Mouse (Mus musculus) lung, embryonic 15.5 days (tissue): ENCODE results near the gene Vdr. TPM values are rescaled to one million over a fixed set of nuclear protein-coding genes. Genes with fewer than 3 reads are reported as not detected.

Experiments
- ATAC-seq: fragments of 200-750 bp; cut with Nextera tagmentation; 2 replicates; pipeline ENCODE4 v1.8.0; 2017; ENCODE audit warnings: moderate number of reproducible peaks, borderline replicate concordance; ENCODE audit not compliant: low FRiP score, low TSS enrichment; ENCODE audit errors: extremely low read depth
- H3K27ac ChIP-seq: fragments of 300-500 bp; sonication (generic); 2 replicates; pipeline ENCODE4 v1.5.1; 2015; ENCODE audit warnings: moderate library complexity, mild to moderate bottlenecking, inconsistent platforms
- H3K27me3 ChIP-seq: fragments of 300-500 bp; sonication (generic); 2 replicates; pipeline ENCODE4 v1.6.1; 2015; ENCODE audit warnings: inconsistent platforms
- H3K36me3 ChIP-seq: fragments of 300-500 bp; sonication (generic); 2 replicates; pipeline ENCODE4 v1.6.1; 2015; ENCODE audit warnings: inconsistent platforms
- H3K4me1 ChIP-seq: fragments of 300-500 bp; sonication (generic); 2 replicates; pipeline ENCODE4 v1.6.1; 2015; ENCODE audit warnings: inconsistent platforms
- H3K4me2 ChIP-seq: fragments of 300-500 bp; sonication (generic); 2 replicates; pipeline ENCODE4 v1.6.1; 2015; ENCODE audit warnings: inconsistent platforms, mild to moderate bottlenecking, moderate library complexity
- H3K4me3 ChIP-seq: fragments of 300-500 bp; sonication (generic); 2 replicates; pipeline ENCODE4 v1.5.1; 2015; ENCODE audit warnings: mild to moderate bottlenecking, inconsistent platforms
- H3K9ac ChIP-seq: fragments of 300-500 bp; sonication (generic); 2 replicates; pipeline ENCODE4 v1.6.1; 2015; ENCODE audit warnings: inconsistent platforms
- H3K9me3 ChIP-seq: fragments of 300-500 bp; sonication (generic); 2 replicates; pipeline ENCODE4 v1.6.1; 2016; ENCODE audit warnings: inconsistent platforms
- WGBS: fragments of 180-500 bp; shearing (Covaris S2); methylation state at CpG from one replicate; pipeline ENCODE4 v1.1.7; 2015; 5-methylcytosine and 5-hydroxymethylcytosine counted together
- polyA plus RNA-seq: library from polyadenylated mRNA; unstranded; fragments of >200 nt; fragmentation: Nextera tagmentation; extraction: Ambion mirVana; gene quantifications from 2 replicates; pipeline ENCODE4 v1.2.1, GENCODE M21; 2015

Vdr gene
- polyA plus RNA-seq, 1 experiment from 2014 or later, result 0.81 TPM

- no peaks in the 10 kb centered on the region for H3K9me3 ChIP-seq
- H3K36me3 ChIP-seq, result no peaks in the 10 kb centered on the region
- no peak overlapping the region for H3K9ac ChIP-seq
- no peaks in the 10 kb centered on the region for H3K27me3 ChIP-seq
- 67% methylated on average over 16 of the region's 16 CpGs for WGBS
- no peak overlapping the region for H3K4me2 ChIP-seq
- no peak overlapping the region for H3K27ac ChIP-seq
- no peak for ATAC-seq
- H3K4me3 ChIP-seq, result no peak overlapping the region
- 0 out of 2 replicates have a peak, but pooled peaks cover 6% of the 10 kb centered on the region for H3K4me1 ChIP-seq
Measured at GRCm38 (mm10) chr15:97896861-97897654, 13.4 kb downstream of the Vdr start.

DNA sequence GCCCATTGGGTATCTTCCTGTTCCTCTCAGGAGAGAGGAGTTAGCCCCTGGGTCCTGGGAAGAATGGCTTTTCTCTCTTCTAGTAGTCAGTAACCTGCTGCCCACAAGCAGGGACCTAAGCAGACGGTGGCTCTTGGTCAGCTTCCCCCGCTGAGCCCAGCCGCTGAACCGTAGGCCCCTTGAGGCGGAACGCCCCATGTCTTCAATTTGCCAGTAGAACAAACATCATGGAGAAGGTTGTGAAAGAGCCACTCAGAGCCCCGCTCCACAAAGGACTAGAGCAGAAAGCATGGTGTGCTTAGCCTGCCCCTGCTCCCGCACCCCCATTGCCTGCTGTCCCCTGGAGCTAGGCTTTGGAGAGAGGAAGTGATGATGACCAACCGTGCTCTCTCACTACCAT is 14.1 kb downstream of the Vdr start:
- H3K4me1 ChIP-seq, result 0 out of 2 replicates have a peak, but pooled peaks cover 6% of the 10 kb centered on the region
- H3K27ac ChIP-seq, result no peak overlapping the region
- H3K9ac ChIP-seq, result no peak overlapping the region
- no peak for ATAC-seq
- no peaks in the 10 kb centered on the region for H3K9me3 ChIP-seq
- no peak overlapping the region for H3K4me2 ChIP-seq
- WGBS, result 70% methylated on average over 9 of the region's 9 CpGs
- H3K27me3 ChIP-seq, result no peaks in the 10 kb centered on the region
- no peak overlapping the region for H3K4me3 ChIP-seq
- no peaks in the 10 kb centered on the region for H3K36me3 ChIP-seq

DNA sequence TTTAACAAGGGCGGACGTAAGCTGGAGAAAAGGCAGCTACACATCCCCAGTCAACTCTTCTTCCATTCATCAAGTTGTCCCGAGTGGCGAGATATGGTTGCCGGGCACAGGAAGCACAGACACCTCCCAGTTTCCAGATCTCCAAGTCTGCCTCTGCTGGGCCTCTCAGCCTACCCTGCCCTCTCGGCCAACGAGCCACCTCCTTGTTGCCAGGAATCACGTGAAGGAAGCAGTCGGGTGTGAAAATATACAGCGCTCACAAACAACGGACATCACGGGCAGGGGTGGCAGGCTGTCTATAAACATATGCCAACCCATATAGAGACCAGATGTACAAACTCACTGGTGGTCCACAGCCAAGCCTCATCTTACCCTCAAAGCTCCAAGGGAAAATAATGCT is 14.6 kb downstream of the Vdr start:
- WGBS, result 34% methylated on average over 12 of the region's 12 CpGs
- Histone ChIP-seq H3K4me1 (0 out of 2 replicates have a peak, but pooled peaks cover 6% of the 10 kb centered on the region), H3K27me3 (no peaks in the 10 kb centered on the region), H3K36me3 (no peaks in the 10 kb centered on the region), H3K4me2 (no peak overlapping the region), H3K9ac (no peak overlapping the region), H3K4me3 (no peak overlapping the region), H3K27ac (no peak overlapping the region), H3K9me3 (no peaks in the 10 kb centered on the region)
- no peak for ATAC-seq

DNA sequence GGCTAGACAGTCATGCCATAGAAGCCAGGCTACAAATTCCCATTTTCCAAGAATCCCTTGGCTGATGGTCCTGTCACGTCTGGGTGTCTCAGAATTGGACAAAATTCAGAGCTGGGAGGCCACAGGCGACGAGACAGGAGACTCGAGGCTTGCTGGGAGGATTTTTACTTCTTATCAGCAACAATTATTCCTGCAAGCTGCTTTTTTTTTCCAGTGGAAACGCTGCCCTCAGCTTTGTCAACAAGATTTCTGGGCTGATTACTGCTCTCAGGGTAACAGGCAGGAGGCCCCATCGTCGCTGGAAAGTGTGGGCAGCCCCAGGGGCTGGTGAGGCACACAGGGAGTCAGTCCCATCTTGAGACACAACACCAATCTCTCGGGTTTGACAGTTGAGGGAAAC is 17.9 kb downstream of the Vdr start:
- H3K9me3 ChIP-seq, result no peaks in the 10 kb centered on the region
- no peak overlapping the region for H3K4me2 ChIP-seq
- H3K4me1 ChIP-seq, result 0 out of 2 replicates have a peak, but pooled peaks cover 4% of the 10 kb centered on the region
- no peaks in the 10 kb centered on the region for H3K36me3 ChIP-seq
- H3K4me3 ChIP-seq, result no peak overlapping the region
- no peak for ATAC-seq
- 34% methylated on average over 8 of the region's 8 CpGs for WGBS
- no peaks in the 10 kb centered on the region for H3K27me3 ChIP-seq
- H3K9ac ChIP-seq, result no peak overlapping the region
- H3K27ac ChIP-seq, result no peak overlapping the region

DNA sequence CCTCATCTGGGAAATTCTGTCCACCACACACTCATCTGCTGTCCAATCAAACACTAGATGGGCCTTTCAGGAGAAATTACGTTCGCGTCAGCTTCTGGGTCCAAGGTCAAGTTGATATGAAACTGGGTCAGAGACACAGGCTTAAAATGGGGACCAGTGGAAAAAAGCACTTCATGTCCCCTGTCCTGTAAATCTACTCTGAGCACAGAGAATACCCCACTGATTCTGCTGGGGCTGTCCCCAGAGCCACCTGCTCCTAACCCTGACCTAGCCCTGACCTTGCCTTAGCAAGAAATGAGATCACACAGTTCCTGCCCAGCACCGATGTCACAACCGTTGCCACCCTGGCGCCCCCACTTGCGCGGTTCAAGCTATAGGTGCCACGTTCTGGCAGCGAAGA is 20.0 kb downstream of the Vdr start:
- H3K4me2 ChIP-seq, result no peak overlapping the region
- no peak for ATAC-seq
- no peak overlapping the region for H3K4me3 ChIP-seq
- no peaks in the 10 kb centered on the region for H3K4me1 ChIP-seq
- H3K9ac ChIP-seq, result no peak overlapping the region
- H3K27me3 ChIP-seq, result no peaks in the 10 kb centered on the region
- H3K36me3 ChIP-seq, result no peaks in the 10 kb centered on the region
- no peak overlapping the region for H3K27ac ChIP-seq
- 87% methylated on average over 10 of the region's 10 CpGs for WGBS
- H3K9me3 ChIP-seq, result no peaks in the 10 kb centered on the region

DNA sequence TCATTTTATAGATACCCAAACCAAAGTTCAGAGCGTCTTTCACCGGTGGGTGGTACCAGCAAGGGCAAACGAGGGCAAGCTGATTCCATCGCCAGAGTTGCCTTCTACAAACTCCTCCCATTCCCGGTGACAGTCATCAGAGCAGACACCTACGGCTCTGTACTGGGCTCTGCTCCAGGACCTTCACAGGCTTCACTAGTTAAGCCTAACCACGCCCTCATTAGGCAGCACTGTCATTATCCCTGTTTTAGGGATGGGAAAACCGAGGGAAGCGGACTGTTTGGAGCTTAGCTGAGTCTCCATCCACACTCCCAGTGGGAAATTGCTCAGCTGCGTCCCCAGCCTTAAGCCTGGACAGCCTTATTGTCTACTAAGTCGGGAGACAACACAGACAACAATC is 20.4 kb downstream of the Vdr start:
- 51% methylated on average over 11 of the region's 11 CpGs for WGBS
- H3K4me1 ChIP-seq, result no peaks in the 10 kb centered on the region
- no peak overlapping the region for H3K4me2 ChIP-seq
- H3K9ac ChIP-seq, result no peak overlapping the region
- H3K9me3 ChIP-seq, result no peaks in the 10 kb centered on the region
- H3K27me3 ChIP-seq, result no peaks in the 10 kb centered on the region
- H3K4me3 ChIP-seq, result no peak overlapping the region
- no peak overlapping the region for H3K27ac ChIP-seq
- H3K36me3 ChIP-seq, result no peaks in the 10 kb centered on the region
- ATAC-seq, result no peak

DNA sequence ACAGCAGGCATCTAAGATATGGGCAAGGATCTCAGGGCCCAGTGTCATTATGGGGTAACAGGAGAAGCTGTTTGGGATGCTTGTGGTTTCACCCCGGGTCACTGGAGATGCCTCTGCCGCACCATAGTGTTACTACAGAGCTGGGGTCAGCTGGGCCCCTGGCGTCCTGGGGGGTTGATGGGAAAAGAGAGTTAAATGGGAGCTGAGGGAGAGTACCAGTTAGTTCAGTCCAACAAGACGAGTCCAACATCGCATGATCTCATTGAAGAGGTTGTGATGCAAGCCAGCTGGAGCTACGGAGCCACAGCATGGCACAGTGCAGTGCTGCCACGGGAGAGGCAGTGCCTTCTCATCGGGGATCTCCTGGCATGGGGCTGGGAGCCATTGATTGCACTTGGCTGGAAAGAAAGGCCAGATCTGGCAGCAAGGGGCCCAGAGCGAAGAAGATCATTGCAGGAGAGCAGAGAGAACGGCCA is 22.9 kb downstream of the Vdr start:
- WGBS, result 67% methylated on average over 10 of the region's 10 CpGs
- Histone ChIP-seq H3K27ac (no peak overlapping the region), H3K4me1 (no peaks in the 10 kb centered on the region), H3K4me2 (no peak overlapping the region), H3K27me3 (no peaks in the 10 kb centered on the region), H3K4me3 (no peak overlapping the region), H3K9me3 (no peaks in the 10 kb centered on the region), H3K9ac (no peak overlapping the region), H3K36me3 (no peaks in the 10 kb centered on the region)
- ATAC-seq, result no peak

- no peaks in the 10 kb centered on the region for H3K9me3 ChIP-seq
- no peak overlapping the region for H3K27ac ChIP-seq
- no peaks in the 10 kb centered on the region for H3K4me1 ChIP-seq
- H3K4me2 ChIP-seq, result no peak overlapping the region
- H3K36me3 ChIP-seq, result no peaks in the 10 kb centered on the region
- 85% methylated on average over 8 of the region's 8 CpGs for WGBS
- H3K27me3 ChIP-seq, result no peaks in the 10 kb centered on the region
- H3K9ac ChIP-seq, result no peak overlapping the region
- no peak overlapping the region for H3K4me3 ChIP-seq
- no peak for ATAC-seq
Measured at GRCm38 (mm10) chr15:97881423-97881822, 29.0 kb downstream of the Vdr start.

GRCm38 (mm10) chr15:97880441-97880840 is 30.0 kb downstream of the Vdr start:
- 75% methylated on average over 9 of the region's 9 CpGs for WGBS
- H3K4me3 ChIP-seq, result no peak overlapping the region
- no peak overlapping the region for H3K4me2 ChIP-seq
- H3K27ac ChIP-seq, result no peak overlapping the region
- H3K36me3 ChIP-seq, result no peaks in the 10 kb centered on the region
- H3K9ac ChIP-seq, result no peak overlapping the region
- no peak for ATAC-seq
- no peaks in the 10 kb centered on the region for H3K27me3 ChIP-seq
- no peaks in the 10 kb centered on the region for H3K4me1 ChIP-seq
- H3K9me3 ChIP-seq, result no peaks in the 10 kb centered on the region

DNA sequence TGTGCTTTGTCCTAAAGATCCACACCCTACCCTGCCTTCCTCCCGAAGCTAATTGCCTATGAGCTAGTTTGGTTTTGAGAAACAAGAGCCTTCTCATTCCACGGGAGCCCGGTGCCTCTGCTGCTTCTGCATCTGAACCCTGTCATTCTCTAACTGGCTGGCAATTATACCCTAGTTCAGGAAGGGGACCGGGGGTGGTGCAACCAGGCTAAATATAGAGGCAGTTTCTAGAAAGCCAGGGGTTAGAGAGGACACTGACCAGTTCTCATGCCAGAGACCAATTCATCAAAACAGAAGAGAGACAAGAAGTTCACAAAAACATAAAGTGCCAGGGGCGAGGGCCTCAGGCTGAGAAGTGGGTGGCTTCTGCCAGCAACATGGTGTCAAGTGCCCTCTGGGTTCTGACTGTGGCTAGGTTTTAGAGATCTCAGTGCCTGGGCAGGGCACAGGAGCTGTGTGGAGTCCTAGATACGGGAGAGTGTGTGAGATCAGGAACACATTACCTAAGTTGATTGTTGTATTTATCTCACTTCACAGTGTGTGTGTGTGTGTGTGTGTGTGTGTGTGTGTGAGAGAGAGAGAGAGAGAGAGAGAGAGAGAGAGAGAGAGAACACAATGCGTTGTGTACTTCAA is 31.6 kb downstream of the Vdr start:
- Histone ChIP-seq H3K4me1 (no peaks in the 10 kb centered on the region), H3K27me3 (no peaks in the 10 kb centered on the region), H3K27ac (no peak overlapping the region), H3K9ac (no peak overlapping the region), H3K4me3 (no peak overlapping the region), H3K4me2 (no peak overlapping the region), H3K36me3 (no peaks in the 10 kb centered on the region), H3K9me3 (no peaks in the 10 kb centered on the region)
- no peak for ATAC-seq
- 56% methylated on average over 7 of the region's 7 CpGs for WGBS

GRCm38 (mm10) chr15:97875784-97876183 is 34.6 kb downstream of the Vdr start:
- Histone ChIP-seq H3K36me3 (no peaks in the 10 kb centered on the region), H3K4me3 (no peak overlapping the region), H3K4me2 (no peak overlapping the region), H3K27ac (no peak overlapping the region), H3K27me3 (no peaks in the 10 kb centered on the region), H3K9me3 (no peaks in the 10 kb centered on the region), H3K9ac (no peak overlapping the region), H3K4me1 (no peaks in the 10 kb centered on the region)
- ATAC-seq, result no peak
- 71% methylated on average over 8 of the region's 8 CpGs for WGBS

DNA sequence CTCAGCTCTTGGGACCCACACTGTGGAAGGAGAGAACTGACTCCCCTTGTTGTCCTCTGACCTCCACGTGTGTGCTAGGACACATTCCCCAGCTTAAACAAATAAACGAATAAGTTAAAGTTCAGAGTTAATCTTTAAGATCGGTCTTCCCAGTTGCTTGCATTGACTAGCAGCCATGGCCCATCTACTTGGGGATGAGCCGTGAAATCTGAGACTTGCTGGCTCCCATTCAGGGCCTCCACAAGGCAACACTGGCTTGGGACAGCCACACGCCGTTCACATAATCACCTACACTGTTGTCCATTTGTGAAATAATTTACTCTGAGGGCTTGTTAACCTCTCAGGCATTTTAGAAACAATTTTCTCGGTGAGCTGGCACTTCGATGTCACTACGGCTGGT is 36.7 kb downstream of the Vdr start:
- H3K27me3 ChIP-seq, result no peaks in the 10 kb centered on the region
- H3K27ac ChIP-seq, result no peak overlapping the region
- H3K4me2 ChIP-seq, result no peak overlapping the region
- H3K9me3 ChIP-seq, result no peaks in the 10 kb centered on the region
- WGBS, result 48% methylated on average over 9 of the region's 9 CpGs
- no peaks in the 10 kb centered on the region for H3K4me1 ChIP-seq
- ATAC-seq, result no peak
- no peaks in the 10 kb centered on the region for H3K36me3 ChIP-seq
- H3K9ac ChIP-seq, result no peak overlapping the region
- no peak overlapping the region for H3K4me3 ChIP-seq
